Mouse (Mus musculus) kidney, adult 2 months (tissue): Measurements from ENCODE around the gene Gm17727. TPM values are rescaled to one million over a fixed set of nuclear protein-coding genes. Genes with fewer than 3 reads are reported as not detected.
A peak's percentile ranks its signal among the peaks of the same experiment; 100 is the strongest.
"Not testable (repeated sequence)": the region's sequence is repeated elsewhere in the genome, so short reads cannot be mapped to it uniquely, and the experiment has no call there.

Experiments used
- DNase-seq: peaks from one replicate; pipeline ENCODE4 v3.0.0; 2021
- H3K27ac ChIP-seq: fragments of 200-500 bp; 2 replicates; pipeline ENCODE4 v1.5.1; 2012; ENCODE audit warnings: low read depth, low read length, control low read depth, inconsistent platforms; ENCODE audit not compliant: insufficient read depth
- H3K27me3 ChIP-seq: fragments of 200-500 bp; replicated peaks from 2 replicates; pipeline ENCODE4 v1.6.1; 2012; ENCODE audit warnings: mild to moderate bottlenecking, moderate library complexity, low read length, inconsistent platforms; ENCODE audit not compliant: control insufficient read depth, insufficient read depth
- H3K36me3 ChIP-seq: fragments of 200-500 bp; 2 replicates; pipeline ENCODE4 v1.6.1; 2012; ENCODE audit warnings: mild to moderate bottlenecking, moderate library complexity, low read length, inconsistent platforms; ENCODE audit not compliant: control insufficient read depth, insufficient read depth
- H3K4me1 ChIP-seq: fragments of 200-500 bp; 2 replicates; pipeline ENCODE4 v1.6.1; 2011; ENCODE audit warnings: low read length; ENCODE audit not compliant: control insufficient read depth, insufficient read depth
- H3K4me3 ChIP-seq: fragments of 200-500 bp; 2 replicates; pipeline ENCODE4 v1.5.1; 2011; ENCODE audit warnings: mild to moderate bottlenecking, low read depth, low read length, control low read depth; ENCODE audit not compliant: insufficient read depth
- CTCF ChIP-seq: fragments of 200-500 bp; conservative IDR thresholded peaks from 2 replicates; pipeline ENCODE4 v1.5.1; 2011; ENCODE audit warnings: low read depth, mild to moderate bottlenecking, control low read depth, low read length, moderate library complexity, mixed read lengths; ENCODE audit not compliant: insufficient read depth, insufficient read length
- POLR2A ChIP-seq: fragments of 200-500 bp; IDR thresholded peaks from one replicate; pipeline ENCODE4 v1.6.1; 2011; ENCODE audit warnings: low read depth, low read length, control low read depth
- WGBS: fragments of 180-500 bp; shearing (Covaris S2); methylation state at CpG from one replicate; pipeline ENCODE4 v1.1.7; 2018; 5-methylcytosine and 5-hydroxymethylcytosine counted together
- polyA plus RNA-seq: library from polyadenylated mRNA; depleted of rRNA; stranded (reverse); fragments of >200 nt; gene quantifications from 2 replicates; pipeline ENCODE4 v1.2.3, GENCODE M21; 2012; rRNA removed

Gm17727 gene
- not detected in 2 replicates for polyA plus RNA-seq

DNA sequence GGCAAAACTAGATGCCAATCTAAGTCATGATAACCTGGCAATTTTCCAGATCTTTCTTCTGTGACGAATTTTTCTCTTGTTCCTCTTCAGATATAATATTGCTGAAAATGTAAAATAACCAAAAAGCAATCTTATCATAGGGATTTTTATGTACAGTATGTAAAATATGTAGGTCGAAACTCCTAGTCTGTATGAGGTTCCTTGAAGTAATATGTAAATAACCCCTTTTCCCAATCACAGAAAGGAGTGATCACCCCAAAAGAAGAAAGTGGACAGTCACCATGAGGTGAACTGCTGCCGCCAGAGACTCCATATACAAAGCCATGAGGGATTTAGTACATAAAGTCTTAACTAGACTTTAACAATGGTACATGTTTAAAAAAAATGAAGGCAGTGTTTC is at the start of gene Gm17727:
TSS of gene Gm17727 (minus strand) at position 101 of the 400 bp plus-strand sequence.
- Histone ChIP-seq H3K4me1 (no peaks in the 10 kb centered on the region), H3K4me3 (no peak within 1 kb of the TSS), H3K36me3 (no peaks in the 10 kb centered on the region), H3K27me3 (no peaks in the 10 kb centered on the region), H3K27ac (no peak within 1 kb of the TSS)
- no peak for DNase-seq
- WGBS, result 59% methylated on average over 3 of the region's 3 CpGs
- TF ChIP-seq CTCF (no peak), POLR2A (no peak)

DNA sequence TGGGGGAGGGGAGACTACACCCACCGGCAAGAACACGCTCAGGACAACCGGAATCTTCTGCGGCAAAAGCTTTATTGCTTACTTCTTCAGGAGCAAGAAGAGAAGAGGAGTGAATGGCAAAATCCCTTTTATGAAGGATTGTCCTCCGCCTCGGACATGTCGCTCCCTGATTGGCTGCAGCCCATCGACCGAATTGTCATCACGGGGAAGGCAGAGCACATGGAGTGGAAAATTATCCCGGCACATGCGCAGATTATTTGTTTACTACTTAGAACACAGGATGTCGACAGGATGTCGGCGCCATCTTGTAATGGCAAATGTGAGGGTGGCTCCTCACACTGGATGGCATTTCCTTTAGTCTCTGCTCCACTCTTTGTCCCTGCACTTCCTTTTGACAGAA is 40.0 kb upstream of the Gm17727 start:
- WGBS, result 94% methylated on average over 15 of the region's 15 CpGs
- DNase-seq, result not testable (repeated sequence)

DNA sequence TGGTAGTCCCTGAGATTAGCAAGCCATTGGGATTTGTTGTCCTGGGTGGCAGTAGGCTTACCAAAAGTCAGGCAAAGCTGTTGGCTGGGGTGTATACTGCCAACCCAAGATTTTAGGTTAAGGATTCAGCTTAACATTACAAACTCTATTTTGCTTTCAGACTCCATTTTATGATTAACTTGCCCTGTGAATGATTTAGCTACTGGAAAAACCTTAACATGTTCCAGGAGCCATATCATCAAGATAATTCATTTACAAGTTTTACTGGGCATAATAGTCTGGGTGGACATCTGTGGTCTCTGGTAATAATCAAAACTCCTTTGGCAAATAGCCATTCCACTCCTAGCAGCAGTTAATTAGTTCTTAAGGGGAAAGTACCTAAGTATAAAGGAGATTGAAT is 20.2 kb upstream of the Gm17727 start:
- no peak overlapping the region for H3K27ac ChIP-seq
- peak; percentile 65 for DNase-seq
- TF ChIP-seq POLR2A, result no peak
- TF ChIP-seq CTCF, result no peak
- H3K36me3 ChIP-seq, result no peaks in the 10 kb centered on the region
- H3K4me3 ChIP-seq, result no peak overlapping the region
- no peaks in the 10 kb centered on the region for H3K27me3 ChIP-seq
- no peaks in the 10 kb centered on the region for H3K4me1 ChIP-seq

More for the DNA sequence above, 40.0 kb upstream of the Gm17727 start:
- H3K27ac ChIP-seq, H3K4me1 ChIP-seq, H3K36me3 ChIP-seq, H3K4me3 ChIP-seq, H3K27me3 ChIP-seq: not testable (repeated sequence)

DNA sequence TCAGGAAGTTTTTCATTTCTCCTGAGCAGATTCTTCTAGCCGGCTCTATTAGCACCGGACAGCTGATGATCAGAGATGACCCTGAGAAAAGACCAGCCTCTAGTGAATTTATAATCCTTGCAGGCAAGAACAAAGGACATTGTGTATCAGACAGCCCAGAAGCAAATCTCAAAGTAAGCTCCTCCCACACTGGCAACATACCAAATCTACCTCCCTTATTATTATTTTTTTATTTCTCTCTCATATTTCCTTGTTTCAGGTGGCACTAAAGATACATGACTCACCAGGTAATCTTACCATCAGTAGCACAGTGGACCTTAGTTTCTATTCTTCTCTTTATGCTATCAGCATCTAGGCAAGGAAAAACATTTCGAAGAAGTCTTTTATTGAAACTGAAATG is 12.1 kb upstream of the Gm17727 start, which contains the start of the genes Gm27235 and D730048I06Rik:
TSS of gene Gm27235 (minus strand) at position 101 of the 400 bp plus-strand sequence.
TSS of gene D730048I06Rik (minus strand) at position 112 of the 400 bp plus-strand sequence.
- Histone ChIP-seq H3K36me3 (no peaks in the 10 kb centered on the region), H3K4me3 (no peak within 1 kb of the TSS), H3K4me1 (no peaks in the 10 kb centered on the region), H3K27me3 (no peaks in the 10 kb centered on the region), H3K27ac (no peak within 1 kb of the TSS)
- TF ChIP-seq POLR2A, result no peak
- no peak for TF ChIP-seq CTCF
- DNase-seq, result no peak
- WGBS, result 83% methylated on average over 3 of the region's 3 CpGs

DNA sequence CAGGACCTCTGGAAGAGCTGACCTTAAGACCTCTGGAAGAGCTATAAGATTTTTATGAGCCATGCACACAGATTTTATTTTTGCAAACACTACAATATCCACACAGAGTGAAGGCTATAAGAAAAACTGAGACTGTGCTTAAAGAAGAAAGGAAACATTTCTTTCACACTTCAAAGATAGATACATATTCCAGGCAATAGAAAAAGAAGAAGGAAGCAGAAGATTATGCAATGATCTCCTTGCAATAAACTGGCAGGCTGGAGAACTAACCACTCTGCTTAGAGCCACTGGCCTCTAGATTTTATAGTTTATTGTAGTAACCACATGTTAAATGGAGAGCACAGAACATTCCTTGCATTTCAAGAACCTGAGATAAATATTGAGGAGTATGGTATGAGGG is 21.1 kb downstream of the Gm17727 start:
- Histone ChIP-seq H3K4me3 (no peak overlapping the region), H3K4me1 (no peaks in the 10 kb centered on the region), H3K27ac (no peak overlapping the region), H3K27me3 (no peaks in the 10 kb centered on the region), H3K36me3 (no peaks in the 10 kb centered on the region)
- TF ChIP-seq POLR2A (no peak), CTCF (no peak)
- no peak for DNase-seq

DNA sequence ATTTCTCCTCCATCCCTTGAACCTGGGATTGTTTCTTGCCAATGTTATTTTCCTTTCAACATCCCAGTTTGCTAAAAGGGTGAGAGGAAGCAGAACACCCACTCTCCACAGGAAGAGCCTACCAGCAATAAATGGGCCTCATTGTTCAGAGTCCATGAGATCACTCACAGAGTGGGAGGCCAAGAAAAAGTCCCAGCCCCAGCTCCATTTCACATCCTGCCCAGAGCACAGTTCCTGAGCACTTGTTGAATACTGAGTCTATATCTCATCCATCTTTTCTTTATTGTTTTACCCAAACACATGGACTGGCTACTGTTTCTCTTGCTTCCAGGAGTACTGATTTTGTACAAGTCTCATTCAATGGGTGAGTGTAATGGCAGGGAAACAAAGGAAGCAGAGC is 37.2 kb downstream of the Gm17727 start, which contains the start of gene Gm17677:
TSS of gene Gm17677 (plus strand) at position 301 of the 400 bp plus-strand sequence.
- Histone ChIP-seq H3K4me1 (no peaks in the 10 kb centered on the region), H3K36me3 (no peaks in the 10 kb centered on the region), H3K4me3 (no peak within 1 kb of the TSS), H3K27me3 (no peaks in the 10 kb centered on the region), H3K27ac (no peak within 1 kb of the TSS)
- TF ChIP-seq CTCF (no peak), POLR2A (no peak)
- no peak for DNase-seq

Other genes with a start within 250 kb of the Gm17727 start
- gene Ddx25, start 219.6 kb downstream of the Gm17727 start, polyA plus RNA-seq, result 0.03 and 0.05 TPM in 2 replicates
- gene Pus3, start 219.5 kb downstream of the Gm17727 start, polyA plus RNA-seq, result 2.1 and 2.8 TPM in 2 replicates
- 0.05 TPM in 1 of 2 replicates, not detected in the other for gene Pate2, start 207.8 kb downstream of the Gm17727 start, polyA plus RNA-seq
- 0.81 and 0.87 TPM in 2 replicates for gene Hyls1, start 207.7 kb downstream of the Gm17727 start, polyA plus RNA-seq
- gene Pate4, start 166.2 kb downstream of the Gm17727 start, polyA plus RNA-seq, result not detected in 2 replicates
- not detected in 2 replicates for gene Pate3, start 129.9 kb downstream of the Gm17727 start, polyA plus RNA-seq
- gene Pate1, start 90.7 kb downstream of the Gm17727 start, polyA plus RNA-seq, result not detected in 2 replicates
- gene Gm17677, start 37.1 kb downstream of the Gm17727 start, polyA plus RNA-seq, result not detected in 2 replicates
- not detected in 2 replicates for gene Gm27235, start 12.0 kb upstream of the Gm17727 start, polyA plus RNA-seq
- not detected in 2 replicates for gene D730048I06Rik, start 12.0 kb upstream of the Gm17727 start, polyA plus RNA-seq
- not detected in 2 replicates for gene 9230110F15Rik, start 66.0 kb upstream of the Gm17727 start, polyA plus RNA-seq
- not detected in 2 replicates for gene 9230113P08Rik, start 130.3 kb upstream of the Gm17727 start, polyA plus RNA-seq